Mouse (Mus musculus) MEL (cell line): ENCODE measurements at regions not wholly inside any gene's neighbourhood (a gene's known extent, or its start where the extent isn't known, plus 50 kb on each side); places are given as distances from the start of the nearest gene placed in this dataset.

Source experiments
- DNase-seq: peaks from one replicate; pipeline ENCODE4 v3.0.0; 2011; ENCODE audit warnings: low read depth, low spot score
- H3K27ac ChIP-seq: 2 replicates; pipeline ENCODE4 v1.5.1; 2012; ENCODE audit warnings: low read depth, mild to moderate bottlenecking, control low read depth, low read length, moderate library complexity; ENCODE audit not compliant: control insufficient read depth
- H3K27me3 ChIP-seq, 2 experiments: fragments of 150-350 bp in 1 of 2; sonication (generic) in 1 of 2; 2 replicates each; pipeline ENCODE4 v1.6.1; 2012; ENCODE audit warnings: low read length in 2 of 2, mild to moderate bottlenecking in 2 of 2, improper control_type of control experiment in 1 of 2, moderate library complexity in 1 of 2; ENCODE audit not compliant: insufficient read depth in 2 of 2, control insufficient read depth in 1 of 2
- H3K36me3 ChIP-seq, 2 experiments: 2 replicates each; pipeline ENCODE4 v1.6.1; 2012 to 2014; ENCODE audit warnings: low read length in 2 of 2, improper control_type of control experiment in 1 of 2, inconsistent platforms in 1 of 2, mild to moderate bottlenecking in 1 of 2; ENCODE audit not compliant: insufficient read depth in 2 of 2, control insufficient read depth in 1 of 2
- H3K4me1 ChIP-seq, 2 experiments: fragments of 150-350 bp in 1 of 2; sonication (generic) in 1 of 2; 2 replicates each; pipeline ENCODE4 v1.6.1; 2012; ENCODE audit warnings: low read length in 2 of 2, improper control_type of control experiment in 1 of 2, mild to moderate bottlenecking in 1 of 2; ENCODE audit not compliant: insufficient read depth in 2 of 2, control insufficient read depth in 1 of 2
- H3K4me3 ChIP-seq, 2 experiments: fragments of 150-350 bp in 1 of 2; sonication (generic) in 1 of 2; 2 replicates each; pipeline ENCODE4 v1.5.1; 2012; ENCODE audit warnings: low read depth in 2 of 2, low read length in 2 of 2, mild to moderate bottlenecking in 2 of 2, moderate library complexity in 2 of 2, control low read depth in 1 of 2, improper control_type of control experiment in 1 of 2; ENCODE audit not compliant: control insufficient read depth in 1 of 2, insufficient read depth in 1 of 2
- H3K79me2 ChIP-seq: 2 replicates; pipeline ENCODE4 v1.6.1; 2012; ENCODE audit warnings: mild to moderate bottlenecking, low read length, moderate library complexity; ENCODE audit not compliant: control insufficient read depth, poor library complexity, insufficient read depth
- H3K9ac ChIP-seq: 2 replicates; pipeline ENCODE4 v1.6.1; 2012; ENCODE audit warnings: low read depth, mild to moderate bottlenecking, control low read depth, low read length, moderate library complexity; ENCODE audit not compliant: control insufficient read depth, poor library complexity, severe bottlenecking
- H3K9me3 ChIP-seq: fragments of 150-350 bp; sonication (generic); replicated peaks from 2 replicates; pipeline ENCODE4 v1.6.1; 2012; ENCODE audit warnings: mild to moderate bottlenecking, low read length, improper control_type of control experiment, moderate library complexity; ENCODE audit not compliant: insufficient read depth
- CHD1 ChIP-seq: IDR thresholded peaks from 2 replicates; pipeline ENCODE4 v1.6.1; 2012; ENCODE audit warnings: low read depth, mild to moderate bottlenecking, inconsistent platforms, low read length, improper control_type of control experiment
- CTCF ChIP-seq, 3 experiments: IDR thresholded peaks in 2 of 3; conservative IDR thresholded peaks in 1 of 3; 2 replicates each; pipeline ENCODE4 v1.5.1; 2011 to 2012; ENCODE audit warnings: low read length in 3 of 3, low read depth in 2 of 3, mild to moderate bottlenecking in 2 of 3, improper control_type of control experiment in 1 of 3, inconsistent platforms in 1 of 3, mixed read lengths in 1 of 3, moderate library complexity in 1 of 3; ENCODE audit not compliant: control insufficient read depth in 1 of 3, insufficient read depth in 1 of 3, poor library complexity in 1 of 3, severe bottlenecking in 1 of 3
- EP300 ChIP-seq, 2 experiments: IDR thresholded peaks; 2 replicates each; pipeline ENCODE4 v1.6.1; 2011; ENCODE audit warnings: improper control_type of control experiment in 2 of 2, low read length in 2 of 2, low read depth in 1 of 2, mild to moderate bottlenecking in 1 of 2
- GABPA ChIP-seq: IDR thresholded peaks from 2 replicates; pipeline ENCODE4 v1.6.1; 2012; ENCODE audit warnings: low read depth, mild to moderate bottlenecking, inconsistent platforms, low read length, improper control_type of control experiment, moderate library complexity
- GATA1 ChIP-seq: IDR thresholded peaks from 2 replicates; pipeline ENCODE4 v1.6.1; 2011; ENCODE audit warnings: low read depth, low read length, improper control_type of control experiment
- MAFK ChIP-seq: IDR thresholded peaks from 2 replicates; pipeline ENCODE4 v1.6.1; 2011; ENCODE audit warnings: low read depth, mild to moderate bottlenecking, low read length, improper control_type of control experiment, borderline replicate concordance
- MAX ChIP-seq: IDR thresholded peaks from 2 replicates; pipeline ENCODE4 v1.6.1; 2011; ENCODE audit warnings: low read length, improper control_type of control experiment
- NELFE ChIP-seq: IDR thresholded peaks from 2 replicates; pipeline ENCODE4 v1.6.1; 2011; ENCODE audit warnings: low read depth, low read length, improper control_type of control experiment
- POLR2A ChIP-seq, 2 experiments: IDR thresholded peaks; 2 replicates each; pipeline ENCODE4 v1.6.1; 2011 to 2012; ENCODE audit warnings: low read length in 2 of 2, mild to moderate bottlenecking in 2 of 2, control low read depth in 1 of 2, improper control_type of control experiment in 1 of 2, low read depth in 1 of 2, moderate library complexity in 1 of 2; ENCODE audit not compliant: control insufficient read depth in 1 of 2, insufficient read depth in 1 of 2, poor library complexity in 1 of 2
- POLR2AphosphoS5 ChIP-seq: IDR thresholded peaks from 2 replicates; pipeline ENCODE4 v1.6.1; 2012; ENCODE audit warnings: low read depth, borderline replicate concordance, mild to moderate bottlenecking, inconsistent platforms, low read length, moderate library complexity, mixed read lengths
- TAL1 ChIP-seq: IDR thresholded peaks from 2 replicates; pipeline ENCODE4 v1.6.1; 2012; ENCODE audit warnings: mild to moderate bottlenecking, inconsistent platforms, low read length, moderate library complexity, mixed read lengths
- TBP ChIP-seq: IDR thresholded peaks from 2 replicates; pipeline ENCODE4 v1.8.0; 2011; ENCODE audit warnings: low read depth, low read length, improper control_type of control experiment
- UBTF ChIP-seq: IDR thresholded peaks from 2 replicates; pipeline ENCODE4 v1.6.1; 2012; ENCODE audit warnings: low read depth, mild to moderate bottlenecking, inconsistent platforms, low read length, improper control_type of control experiment, moderate library complexity, borderline replicate concordance; ENCODE audit not compliant: insufficient read depth
- USF1 ChIP-seq: IDR thresholded peaks from 2 replicates; pipeline ENCODE4 v1.6.1; 2014; ENCODE audit warnings: low read depth, mild to moderate bottlenecking, inconsistent platforms, low read length, improper control_type of control experiment, moderate library complexity
- USF2 ChIP-seq, 2 experiments: IDR thresholded peaks; 2 replicates each; pipeline ENCODE4 v1.6.1; 2011 to 2012; ENCODE audit warnings: improper control_type of control experiment in 2 of 2, low read length in 2 of 2, borderline replicate concordance in 1 of 2, inconsistent platforms in 1 of 2, low read depth in 1 of 2, mild to moderate bottlenecking in 1 of 2; ENCODE audit not compliant: insufficient read depth in 1 of 2
- ZC3H11A ChIP-seq: IDR thresholded peaks from 2 replicates; pipeline ENCODE4 v1.6.1; 2012; ENCODE audit warnings: low read depth, mild to moderate bottlenecking, inconsistent platforms, low read length, improper control_type of control experiment

DNA sequence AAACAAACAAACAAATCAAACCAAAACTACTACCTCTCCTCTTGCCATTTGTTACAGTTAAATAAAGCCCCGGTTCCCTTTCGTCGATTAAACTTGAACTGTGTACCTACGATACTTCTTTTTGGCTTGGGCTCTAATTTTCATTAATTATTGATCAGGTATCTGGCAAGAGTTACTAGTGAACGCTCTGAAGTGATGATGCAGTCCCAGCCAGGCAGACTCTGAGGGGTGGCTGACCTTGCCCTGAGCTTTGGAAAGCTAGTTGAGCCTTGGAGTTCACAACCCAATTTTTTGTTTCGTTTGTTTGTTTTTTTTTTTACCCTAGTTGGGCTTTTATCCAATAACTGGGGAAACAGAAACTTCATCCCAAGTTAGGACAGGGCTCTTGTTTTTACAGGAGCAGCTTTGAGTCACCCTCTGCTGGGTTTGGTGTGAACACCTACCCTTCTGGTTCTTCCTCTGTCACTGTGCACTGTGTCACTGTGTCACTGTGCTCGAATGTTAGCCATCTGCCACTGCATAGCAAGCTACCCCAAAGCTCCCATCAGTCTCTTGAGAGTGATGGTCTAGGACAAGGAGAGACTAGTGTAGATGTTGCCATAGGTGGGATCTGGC is 93.2 kb upstream of the Stt3b start:
- Histone ChIP-seq H3K9me3 (no peaks in the 10 kb centered on the region), H3K4me1 (no peaks in the 10 kb centered on the region), H3K27me3 (no peaks in the 10 kb centered on the region), H3K9ac (no peak overlapping the region), H3K79me2 (no peaks in the 10 kb centered on the region), H3K27ac (no peak overlapping the region), H3K4me3 (no peak overlapping the region), H3K36me3 (no peaks in the 10 kb centered on the region)
- TF ChIP-seq POLR2A (IDR thresholded peaks at IDR 0.05; ENCODE audit: control insufficient read depth in 1 of 2, insufficient read depth in 1 of 2, low read depth in 1 of 2, low read length in 2 of 2, poor library complexity in 1 of 2) (no peak), POLR2AphosphoS5 (no peak), UBTF (no peak), TAL1 (no peak), ZC3H11A (no peak), MAFK (no peak), TBP (no peak), EP300 (IDR thresholded peaks at IDR 0.05; ENCODE audit: low read depth in 1 of 2, low read length in 2 of 2) (no peak), NELFE (no peak), CHD1 (no peak), GABPA (no peak), MAX (no peak), USF1 (no peak), USF2 (IDR thresholded peaks at IDR 0.05; ENCODE audit: borderline replicate concordance in 1 of 2, insufficient read depth in 1 of 2, low read depth in 1 of 2, low read length in 2 of 2) (no peak)
- DNase-seq, result no peak

GRCm38 (mm10) chr9:115407901-115408470 is 97.8 kb upstream of the Stt3b start:
- no peak for DNase-seq
- H3K27ac ChIP-seq, result no peak overlapping the region
- no peaks in the 10 kb centered on the region for H3K9me3 ChIP-seq
- no peaks in the 10 kb centered on the region for H3K79me2 ChIP-seq
- H3K4me3 ChIP-seq, result no peak overlapping the region
- H3K27me3 ChIP-seq, result no peaks in the 10 kb centered on the region
- TF ChIP-seq CTCF (IDR thresholded peaks at IDR 0.05 in 2 of 3, conservative IDR thresholded peaks at IDR 0.05 in 1 of 3; ENCODE audit: control insufficient read depth in 1 of 3, insufficient read depth in 1 of 3, low read depth in 2 of 3, low read length in 3 of 3, poor library complexity in 1 of 3, severe bottlenecking in 1 of 3) (no peak), GATA1 (no peak)
- TF ChIP-seq, all 39 proteins: peak for 0
- no peaks in the 10 kb centered on the region for H3K36me3 ChIP-seq
- H3K9ac ChIP-seq, result no peak overlapping the region
- no peaks in the 10 kb centered on the region for H3K4me1 ChIP-seq
